ENCODE assay signal across 20 mouse cellular contexts in genomic region chr3:105515640-105516039, GRCm38 (mm10).
A peak's percentile ranks its signal among the peaks of the same experiment; 100 is the strongest.
DNase-seq lines count a peak whose midpoint lies in the region; ATAC-seq and TF ChIP-seq lines count a peak whose summit lies in the region.
"Had no signal": no experiment of that assay in that cellular context is flagged by ENCODE, and none has a peak within 500 bp of the region (broad histone marks: within the 10 kb centered on the region; RNA-seq: fewer than 3 reads in every experiment).

No protein-coding gene starts in this region.

- H3K36me3 ChIP-seq in hindbrain, postnatal 0 days (ENCODE audit: insufficient read depth, low read length), result no peaks in the 10 kb centered on the region
- no peaks in the 10 kb centered on the region for H3K36me3 ChIP-seq in hindbrain, embryonic 12.5 days
- H3K36me3 ChIP-seq in lung, embryonic 14.5 days (ENCODE audit: insufficient read depth), result no peaks in the 10 kb centered on the region
- no peaks in the 10 kb centered on the region for H3K36me3 ChIP-seq in CH12.LX (replicated peaks in 1 of 2; ENCODE audit: control insufficient read depth in 1 of 2, insufficient read depth in 1 of 2, low read length in 1 of 2)
- H3K36me3 ChIP-seq: heart, embryonic 13.5 days; limb, embryonic 15.5 days had no signal

- 83% methylated on average over 1 of the region's 1 CpGs for WGBS in hindbrain, postnatal 0 days
- WGBS in hindbrain, embryonic 12.5 days, result 82% methylated on average over 1 of the region's 1 CpGs
- WGBS in lung, embryonic 14.5 days, result 75% methylated on average over 1 of the region's 1 CpGs

- dilution Hi-C loops in CH12.LX (cut with MboI; ENCODE audit: extremely low pct_ligation_motif_present, extremely low pct_unique_long_range_greater_than_20kb, low sequenced_read_pairs), result no loop called here

- TF ChIP-seq EP300 in CH12.LX (IDR thresholded peaks at IDR 0.05; ENCODE audit: low read length), result no peak

- H3K27me3 ChIP-seq in hindbrain, postnatal 0 days (ENCODE audit: insufficient read depth, low read length), result no peaks in the 10 kb centered on the region
- H3K27me3 ChIP-seq in hindbrain, embryonic 12.5 days, result no peaks in the 10 kb centered on the region
- H3K27me3 ChIP-seq in lung, embryonic 14.5 days (ENCODE audit: insufficient read depth, low read length), result no peaks in the 10 kb centered on the region
- peaks cover 93% of the 10 kb centered on the region for H3K27me3 ChIP-seq in CH12.LX (replicated peaks)
- no peaks in the 10 kb centered on the region for H3K27me3 ChIP-seq in Patski
- H3K27me3 ChIP-seq: limb, embryonic 15.5 days had no signal

- H3K4me1 ChIP-seq in hindbrain, postnatal 0 days (ENCODE audit: insufficient read depth, low read length), result peaks cover 4% of the 10 kb centered on the region
- H3K4me1 ChIP-seq in hindbrain, embryonic 12.5 days, result peaks cover 5% of the 10 kb centered on the region; the same call in 1 of the 2 replicates
- H3K4me1 ChIP-seq in lung, embryonic 14.5 days (ENCODE audit: insufficient read depth), result no peaks in the 10 kb centered on the region
- no peaks in the 10 kb centered on the region for H3K4me1 ChIP-seq in CH12.LX (ENCODE audit: control insufficient read depth in 1 of 2, insufficient read depth in 2 of 2)
- H3K4me1 ChIP-seq: limb, embryonic 15.5 days had no signal

- no peak overlapping the region for H3K4me2 ChIP-seq in hindbrain, postnatal 0 days (ENCODE audit: low read depth, low read length)
- no peak overlapping the region for H3K4me2 ChIP-seq in hindbrain, embryonic 12.5 days (replicated peaks)
- no peak overlapping the region for H3K4me2 ChIP-seq in lung, embryonic 14.5 days
- no peak overlapping the region for H3K4me2 ChIP-seq in CH12.LX (ENCODE audit: insufficient read depth, low read depth, poor library complexity, severe bottlenecking)
- H3K4me2 ChIP-seq: heart, embryonic 13.5 days; limb, embryonic 15.5 days had no signal

- POLR2A ChIA-PET in Patski (lab: Charles Lee), result no interaction called here

- no peak overlapping the region for H3K9ac ChIP-seq in hindbrain, postnatal 0 days (replicated peaks; ENCODE audit: low read length)
- no peak overlapping the region for H3K9ac ChIP-seq in hindbrain, embryonic 12.5 days
- H3K9ac ChIP-seq in lung, embryonic 14.5 days, result no peak overlapping the region
- H3K9ac ChIP-seq in CH12.LX (ENCODE audit: insufficient read depth, low read depth), result no peak overlapping the region
- H3K9ac ChIP-seq: heart, embryonic 13.5 days; limb, embryonic 15.5 days; liver, postnatal 0 days had no signal

- in situ Hi-C loops in CH12.LX (cut with MboI; ENCODE audit: low pct_ligation_motif_present, low pct_unique_long_range_greater_than_20kb, low sequenced_read_pairs) (no loop called here), Patski (cut with MboI; ENCODE audit: low pct_unique_long_range_greater_than_20kb) (no loop called here)

- ATAC-seq in hindbrain, postnatal 0 days, result no peak
- no peak for ATAC-seq in hindbrain, embryonic 12.5 days (ENCODE audit: low FRiP score)
- no peak for ATAC-seq in lung, embryonic 14.5 days (ENCODE audit: insufficient read depth)
- no peak for ATAC-seq in Patski
- ATAC-seq: CD4-positive, CD25-positive, alpha-beta regulatory T cell, adult 4 months; liver, postnatal 0 days had no signal

- H3K27ac ChIP-seq in hindbrain, postnatal 0 days, result no peak overlapping the region
- no peak overlapping the region for H3K27ac ChIP-seq in hindbrain, embryonic 12.5 days
- H3K27ac ChIP-seq in lung, embryonic 14.5 days (ENCODE audit: low read depth), result no peak overlapping the region
- H3K27ac ChIP-seq in CH12.LX (ENCODE audit: insufficient read depth, low read depth), result no peak overlapping the region
- H3K27ac ChIP-seq: heart, embryonic 13.5 days; limb, embryonic 15.5 days had no signal

- TF ChIP-seq CTCF in hindbrain, postnatal 0 days (IDR thresholded peaks at IDR 0.05; ENCODE audit: low read depth), result peak; percentile 54
- TF ChIP-seq CTCF in lung, embryonic 14.5 days (IDR thresholded peaks at IDR 0.05; ENCODE audit: low read depth), result peak; percentile 43
- TF ChIP-seq CTCF in CH12.LX (conservative IDR thresholded peaks at IDR 0.05 in 1 of 2, IDR thresholded peaks at IDR 0.05 in 1 of 2; ENCODE audit: low read depth in 2 of 2, low read length in 2 of 2) (peak; percentile 28 to 62; a peak in 3 of 4 replicates), Patski (IDR thresholded peaks at IDR 0.05) (peak; percentile 62)

- CTCF ChIA-PET in Patski (lab: Charles Lee), result interaction anchor here (0.9 to 1.5 kb wide), 2 partner anchors 11 to 126 kb away, joined by 3 to 4 read pairs; no protein-coding TSS in a partner anchor

- no peaks in the 10 kb centered on the region for H3K79me2 ChIP-seq in CH12.LX (replicated peaks; ENCODE audit: control insufficient read depth, extremely low read depth, insufficient read depth, poor library complexity, severe bottlenecking)

- peak; percentile 46 for TF ChIP-seq RAD21 in CH12.LX (IDR thresholded peaks at IDR 0.05; ENCODE audit: low read depth, low read length)

- no peaks in the 10 kb centered on the region for H3K9me3 ChIP-seq in hindbrain, postnatal 0 days (ENCODE audit: low read length)
- H3K9me3 ChIP-seq in hindbrain, embryonic 12.5 days (replicated peaks), result no peaks in the 10 kb centered on the region
- no peaks in the 10 kb centered on the region for H3K9me3 ChIP-seq in lung, embryonic 14.5 days (ENCODE audit: low read depth, low read length)
- no peaks in the 10 kb centered on the region for H3K9me3 ChIP-seq in CH12.LX (replicated peaks; ENCODE audit: low read length)
- H3K9me3 ChIP-seq: heart, embryonic 13.5 days; limb, embryonic 15.5 days; megakaryocyte, embryonic 14.5 days had no signal

- no peak overlapping the region for H3K4me3 ChIP-seq in hindbrain, postnatal 0 days (ENCODE audit: low read length)
- no peak overlapping the region for H3K4me3 ChIP-seq in hindbrain, embryonic 12.5 days
- H3K4me3 ChIP-seq in lung, embryonic 14.5 days (ENCODE audit: low read depth, low read length), result no peak overlapping the region
- no peak overlapping the region for H3K4me3 ChIP-seq in CH12.LX (replicated peaks in 1 of 3; ENCODE audit: low read depth in 2 of 3, low read length in 2 of 3, poor library complexity in 1 of 3)
- H3K4me3 ChIP-seq: heart, embryonic 13.5 days; limb, embryonic 15.5 days; megakaryocyte, embryonic 14.5 days had no signal

- DNase-seq in hindbrain, postnatal 0 days (ENCODE audit: low spot score), result peak; percentile 33
- peak; percentile 19 for DNase-seq in lung, embryonic 14.5 days
- DNase-seq in lung, adult 18-20 months, result no peak
- peak; percentile 4 for DNase-seq in CH12.LX (ENCODE audit: extremely low read depth)
- DNase-seq in Patski (ENCODE audit: low read depth, low spot score), result no peak
- DNase-seq in thymus, postnatal 4 days, result no peak
- no peak for DNase-seq in right cerebral cortex, adult 2 months (ENCODE audit: low spot score in 2 of 2)
- DNase-seq: adrenal gland, postnatal 36 days; gastrocnemius, postnatal 10 days; heart, adult 11 months; kidney, adult 2 months; kidney, postnatal 36 days; layer of hippocampus, adult 9-11 months; liver, postnatal 0 days; thymus, adult 18-20 months had no signal

- no peak for TF ChIP-seq POLR2A in CH12.LX (IDR thresholded peaks at IDR 0.05; ENCODE audit: low read depth, low read length)

TF ChIP-seq in CH12.LX, 34 proteins besides CTCF, POLR2A, EP300 and RAD21:
- no peak for TF ChIP-seq E2F4 (IDR thresholded peaks at IDR 0.05; ENCODE audit: insufficient replicate concordance, low read depth, low read length)
- TF ChIP-seq NELFE (IDR thresholded peaks at IDR 0.05; ENCODE audit: low read depth, low read length), result no peak
- peak; percentile 48 for TF ChIP-seq SMC3 (IDR thresholded peaks at IDR 0.05; ENCODE audit: low read depth, low read length)

Comparison
In these comparisons a context has a peak if more than half of its experiments do, and no peak if none do; other contexts are left out.
1. DNase-seq: peak in hindbrain, postnatal 0 days (single experiment), lung, embryonic 14.5 days (single experiment) and CH12.LX (single experiment); none in lung, adult 18-20 months (0 of 2), Patski (single experiment), thymus, postnatal 4 days (single experiment) and right cerebral cortex, adult 2 months (0 of 2).
2. Peak in every context shown above with its lines, with median percentiles within 50 percentile points of each other: CTCF ChIP-seq.